Mouse (Mus musculus): ENCODE measurements at regions not wholly inside any gene's neighbourhood (a gene's known extent, or its start where the extent isn't known, plus 50 kb on each side); places are given as distances from the start of the nearest gene placed in this dataset.

DNA sequence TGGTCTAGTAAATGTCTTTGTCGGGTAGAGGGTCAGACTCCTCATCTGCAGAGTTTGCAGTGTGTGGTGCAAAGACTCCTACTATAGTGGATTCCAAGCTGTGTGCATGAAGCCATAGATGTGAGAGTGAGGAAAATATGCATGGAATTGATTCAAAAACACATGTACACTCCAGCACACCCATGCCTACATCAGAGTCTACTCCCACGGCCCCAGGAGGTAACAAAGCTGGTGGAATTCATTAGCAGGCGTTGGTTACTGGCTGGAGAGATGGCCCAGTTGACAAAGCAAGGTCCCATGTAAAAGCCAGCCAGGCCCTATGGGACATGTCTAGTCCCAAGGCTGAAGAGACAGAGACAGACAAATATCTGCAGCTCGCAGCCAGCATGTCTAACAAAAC is 132.6 kb upstream of the 1700016C15Rik start:
- no peak overlapping the region for H3K4me3 ChIP-seq (replicated peaks; ENCODE audit: low read length)
- no peaks in the 10 kb centered on the region for H3K9me3 ChIP-seq (ENCODE audit: low read length)
- no peaks in the 10 kb centered on the region for H3K4me1 ChIP-seq (replicated peaks; ENCODE audit: low read depth, low read length)

DNA sequence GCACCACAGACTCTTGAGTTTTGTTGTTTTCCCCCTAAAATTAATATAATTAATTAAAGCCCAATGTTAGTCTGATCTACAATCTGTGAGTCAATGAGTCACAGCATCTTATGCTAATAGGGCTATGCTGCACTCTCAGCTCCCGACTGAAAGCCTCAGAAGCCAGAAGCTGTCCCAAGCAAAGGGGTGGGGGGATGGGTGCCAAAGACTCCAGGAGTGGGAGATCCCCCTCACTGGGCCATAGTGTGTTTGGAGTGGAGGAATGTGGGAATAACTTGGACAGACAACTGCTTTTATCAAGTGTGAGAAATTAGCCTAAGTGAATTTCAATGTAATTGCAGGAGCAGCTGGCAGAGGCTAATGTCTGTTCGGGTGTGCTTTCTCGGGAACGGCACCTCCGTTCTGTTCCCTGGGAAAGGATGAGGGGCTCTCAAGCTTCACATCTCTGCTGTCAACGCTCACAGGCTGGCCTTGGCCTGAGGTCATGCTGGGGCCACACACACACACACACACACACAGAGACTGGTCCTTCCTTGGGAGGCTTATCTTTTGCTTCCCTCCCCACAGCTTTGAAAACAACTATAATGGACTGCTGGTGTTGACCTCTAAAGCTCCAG is 124.2 kb upstream of the 1700016C15Rik start:
- H3K4me3 ChIP-seq (replicated peaks; ENCODE audit: low read length): no peak overlapping the region
- peaks cover 28% of the 10 kb centered on the region for H3K4me1 ChIP-seq (replicated peaks; ENCODE audit: low read depth, low read length)
- H3K36me3 ChIP-seq (ENCODE audit: insufficient read depth, low read length): no peaks in the 10 kb centered on the region
- H3K27me3 ChIP-seq (ENCODE audit: insufficient read depth, low read length): peaks cover 17% of the 10 kb centered on the region
- no peaks in the 10 kb centered on the region for H3K9me3 ChIP-seq (ENCODE audit: low read length)
- no peak for TF ChIP-seq POU5F1 (IDR thresholded peaks at IDR 0.05; ENCODE audit: borderline replicate concordance, low read length)
- no peak for TF ChIP-seq NANOG (IDR thresholded peaks at IDR 0.05; ENCODE audit: borderline replicate concordance, low read length)
- TF ChIP-seq CTCF (conservative IDR thresholded peaks at IDR 0.05; ENCODE audit: low read length): no peak

More for the DNA sequence above, 132.6 kb upstream of the 1700016C15Rik start:
- H3K27me3 ChIP-seq (ENCODE audit: insufficient read depth, low read length): no peaks in the 10 kb centered on the region
- TF ChIP-seq POU5F1 (IDR thresholded peaks at IDR 0.05; ENCODE audit: borderline replicate concordance, low read length): no peak
- no peak for TF ChIP-seq NANOG (IDR thresholded peaks at IDR 0.05; ENCODE audit: borderline replicate concordance, low read length)
- no peak for TF ChIP-seq CTCF (conservative IDR thresholded peaks at IDR 0.05; ENCODE audit: low read length)
- no peaks in the 10 kb centered on the region for H3K36me3 ChIP-seq (ENCODE audit: insufficient read depth, low read length)

DNA sequence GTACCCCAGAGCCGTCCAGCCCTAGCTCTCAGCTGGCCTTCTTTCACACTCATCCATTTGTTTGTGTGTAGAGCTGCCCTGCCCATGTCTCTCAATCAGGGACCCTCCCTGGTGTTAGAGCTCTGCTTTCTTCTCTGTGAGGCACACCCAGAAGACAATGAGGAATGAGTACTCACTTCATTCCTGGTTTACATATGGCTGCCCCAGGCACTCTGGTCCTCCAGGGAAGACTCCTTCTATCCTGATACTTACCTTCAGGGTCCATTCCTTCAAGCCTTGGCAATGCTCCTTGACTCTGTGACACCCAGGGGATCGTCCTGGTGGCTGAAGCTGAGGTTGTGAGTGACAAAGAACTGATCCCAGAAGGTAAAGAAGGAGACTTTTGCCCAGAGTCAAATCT is 122.0 kb upstream of the 1700016C15Rik start:
- Histone ChIP-seq H3K27me3 (ENCODE audit: insufficient read depth, low read length) (peaks cover 19% of the 10 kb centered on the region), H3K36me3 (ENCODE audit: insufficient read depth, low read length) (no peaks in the 10 kb centered on the region), H3K9me3 (ENCODE audit: low read length) (no peaks in the 10 kb centered on the region), H3K4me3 (replicated peaks; ENCODE audit: low read length) (no peak overlapping the region), H3K4me1 (replicated peaks; ENCODE audit: low read depth, low read length) (peaks cover 28% of the 10 kb centered on the region)
- TF ChIP-seq NANOG (IDR thresholded peaks at IDR 0.05; ENCODE audit: borderline replicate concordance, low read length): peak; percentile 25; the same call in 1 of the 2 replicates
- TF ChIP-seq CTCF (conservative IDR thresholded peaks at IDR 0.05; ENCODE audit: low read length): no peak

DNA sequence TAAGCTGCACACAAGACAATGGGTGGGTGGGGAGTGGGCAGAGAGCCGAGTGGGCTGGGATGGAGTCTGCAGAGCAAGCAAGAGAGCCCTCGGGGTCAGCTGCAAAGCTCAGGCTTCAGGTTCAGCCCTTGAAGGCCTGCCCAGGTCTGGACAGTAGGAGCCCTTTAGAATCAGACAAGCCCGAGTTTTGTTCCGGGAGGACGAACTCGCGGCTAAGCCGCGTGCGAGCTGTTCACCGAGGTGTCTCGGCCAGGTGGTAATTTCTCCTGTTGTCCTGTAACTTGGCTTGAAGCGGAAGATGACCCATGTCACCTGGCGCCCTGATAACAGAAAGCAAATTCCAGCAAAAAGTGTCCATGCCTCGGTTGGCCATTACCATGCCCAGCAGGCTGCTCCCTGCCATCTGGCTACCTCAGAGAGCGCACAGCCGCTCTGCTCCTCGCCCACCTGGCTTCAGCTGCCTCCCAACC is 121.0 kb upstream of the 1700016C15Rik start:
- Histone ChIP-seq H3K27me3 (ENCODE audit: insufficient read depth, low read length) (peaks cover 19% of the 10 kb centered on the region), H3K36me3 (ENCODE audit: insufficient read depth, low read length) (no peaks in the 10 kb centered on the region), H3K9me3 (ENCODE audit: low read length) (no peaks in the 10 kb centered on the region), H3K4me3 (replicated peaks; ENCODE audit: low read length) (0 out of 2 replicates have a peak overlapping the region, but pooled peaks have one; percentile 10), H3K4me1 (replicated peaks; ENCODE audit: low read depth, low read length) (peaks cover 28% of the 10 kb centered on the region)
- TF ChIP-seq CTCF (conservative IDR thresholded peaks at IDR 0.05; ENCODE audit: low read length) (no peak), POU5F1 (IDR thresholded peaks at IDR 0.05; ENCODE audit: borderline replicate concordance, low read length) (no peak), NANOG (IDR thresholded peaks at IDR 0.05; ENCODE audit: borderline replicate concordance, low read length) (no peak)

GRCm38 (mm10) chr1:177609226-177609625 is 120.4 kb upstream of the 1700016C15Rik start:
- Histone ChIP-seq H3K4me1 (replicated peaks; ENCODE audit: low read depth, low read length) (peaks cover 28% of the 10 kb centered on the region), H3K36me3 (ENCODE audit: insufficient read depth, low read length) (no peaks in the 10 kb centered on the region), H3K4me3 (replicated peaks; ENCODE audit: low read length) (no peak overlapping the region), H3K9me3 (ENCODE audit: low read length) (no peaks in the 10 kb centered on the region), H3K27me3 (ENCODE audit: insufficient read depth, low read length) (peaks cover 19% of the 10 kb centered on the region)
- TF ChIP-seq CTCF (conservative IDR thresholded peaks at IDR 0.05; ENCODE audit: low read length) (no peak), NANOG (IDR thresholded peaks at IDR 0.05; ENCODE audit: borderline replicate concordance, low read length) (no peak), POU5F1 (IDR thresholded peaks at IDR 0.05; ENCODE audit: borderline replicate concordance, low read length) (no peak)

DNA sequence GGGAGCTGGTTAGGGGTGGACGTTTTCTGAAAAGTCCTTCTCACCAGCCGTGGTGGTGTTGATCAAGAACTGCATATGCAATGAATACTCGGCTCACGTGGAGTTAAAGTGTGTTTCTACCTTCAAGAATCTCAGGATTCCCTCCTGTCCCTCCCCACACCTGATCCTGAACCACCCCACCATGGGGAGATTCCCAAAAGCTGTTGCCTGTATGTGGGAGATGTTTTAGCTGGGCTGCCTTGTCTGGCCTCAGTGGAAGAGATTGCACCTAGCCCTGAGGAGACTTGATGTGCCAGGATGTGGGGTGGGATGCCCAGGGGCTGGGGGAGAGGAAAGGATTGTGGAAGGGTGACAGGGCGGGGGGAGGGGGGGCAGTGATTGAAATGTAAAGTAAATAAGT is 119.9 kb upstream of the 1700016C15Rik start:
- Histone ChIP-seq H3K9me3 (ENCODE audit: low read length) (no peaks in the 10 kb centered on the region), H3K36me3 (ENCODE audit: insufficient read depth, low read length) (no peaks in the 10 kb centered on the region), H3K27me3 (ENCODE audit: insufficient read depth, low read length) (peaks cover 21% of the 10 kb centered on the region), H3K4me3 (replicated peaks; ENCODE audit: low read length) (no peak overlapping the region), H3K4me1 (replicated peaks; ENCODE audit: low read depth, low read length) (peaks cover 24% of the 10 kb centered on the region)
- TF ChIP-seq POU5F1 (IDR thresholded peaks at IDR 0.05; ENCODE audit: borderline replicate concordance, low read length): no peak
- no peak for TF ChIP-seq NANOG (IDR thresholded peaks at IDR 0.05; ENCODE audit: borderline replicate concordance, low read length)
- no peak for TF ChIP-seq CTCF (conservative IDR thresholded peaks at IDR 0.05; ENCODE audit: low read length)

GRCm38 (mm10) chr1:177610156-177610555 is 119.5 kb upstream of the 1700016C15Rik start:
- H3K4me1 ChIP-seq (replicated peaks; ENCODE audit: low read depth, low read length): peaks cover 23% of the 10 kb centered on the region
- H3K9me3 ChIP-seq (ENCODE audit: low read length): no peaks in the 10 kb centered on the region
- no peak overlapping the region for H3K4me3 ChIP-seq (replicated peaks; ENCODE audit: low read length)
- H3K27me3 ChIP-seq (ENCODE audit: insufficient read depth, low read length): peaks cover 22% of the 10 kb centered on the region
- no peak for TF ChIP-seq POU5F1 (IDR thresholded peaks at IDR 0.05; ENCODE audit: borderline replicate concordance, low read length)
- TF ChIP-seq NANOG (IDR thresholded peaks at IDR 0.05; ENCODE audit: borderline replicate concordance, low read length): no peak
- TF ChIP-seq CTCF (conservative IDR thresholded peaks at IDR 0.05; ENCODE audit: low read length): no peak
- no peaks in the 10 kb centered on the region for H3K36me3 ChIP-seq (ENCODE audit: insufficient read depth, low read length)

DNA sequence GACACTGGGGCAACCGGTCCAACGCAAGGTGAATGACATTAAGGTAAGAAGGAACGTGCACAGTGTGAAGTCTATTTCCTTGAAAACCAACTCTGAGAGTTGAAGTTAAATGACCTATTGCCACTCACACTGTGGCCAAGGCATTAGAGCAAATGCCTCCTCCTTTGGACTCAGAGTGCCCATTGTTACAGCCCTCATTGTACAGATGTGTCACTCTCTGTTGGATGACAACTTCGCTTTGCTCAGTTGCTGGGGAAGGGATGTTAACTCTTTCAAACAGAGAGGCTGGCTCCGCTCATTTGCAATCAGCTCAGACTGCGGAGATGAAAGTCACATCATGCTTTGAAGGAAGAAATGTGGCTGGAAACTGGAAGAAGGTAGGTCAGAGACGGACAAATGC is 117.1 kb upstream of the 1700016C15Rik start:
- H3K4me1 ChIP-seq (replicated peaks; ENCODE audit: low read depth, low read length): peaks cover 25% of the 10 kb centered on the region
- TF ChIP-seq NANOG (IDR thresholded peaks at IDR 0.05; ENCODE audit: borderline replicate concordance, low read length) (no peak), CTCF (conservative IDR thresholded peaks at IDR 0.05; ENCODE audit: low read length) (no peak), POU5F1 (IDR thresholded peaks at IDR 0.05; ENCODE audit: borderline replicate concordance, low read length) (no peak)
- no peaks in the 10 kb centered on the region for H3K36me3 ChIP-seq (ENCODE audit: insufficient read depth, low read length)
- H3K9me3 ChIP-seq (ENCODE audit: low read length): no peaks in the 10 kb centered on the region
- no peak overlapping the region for H3K4me3 ChIP-seq (replicated peaks; ENCODE audit: low read length)
- H3K27me3 ChIP-seq (ENCODE audit: insufficient read depth, low read length): peaks cover 25% of the 10 kb centered on the region

GRCm38 (mm10) chr1:177615609-177616008 is 114.0 kb upstream of the 1700016C15Rik start:
- Histone ChIP-seq H3K4me1 (replicated peaks; ENCODE audit: low read depth, low read length) (peaks cover 16% of the 10 kb centered on the region), H3K36me3 (ENCODE audit: insufficient read depth, low read length) (no peaks in the 10 kb centered on the region), H3K4me3 (replicated peaks; ENCODE audit: low read length) (no peak overlapping the region), H3K27me3 (ENCODE audit: insufficient read depth, low read length) (peaks cover 9% of the 10 kb centered on the region), H3K9me3 (ENCODE audit: low read length) (no peaks in the 10 kb centered on the region)
- TF ChIP-seq POU5F1 (IDR thresholded peaks at IDR 0.05; ENCODE audit: borderline replicate concordance, low read length) (no peak), CTCF (conservative IDR thresholded peaks at IDR 0.05; ENCODE audit: low read length) (no peak), NANOG (IDR thresholded peaks at IDR 0.05; ENCODE audit: borderline replicate concordance, low read length) (no peak)

Data from E14TG2a.4 (cell line).